Mouse (Mus musculus) MEL (cell line): ENCODE measurements around the gene Cntnap5b. TPM values are rescaled to one million over a fixed set of nuclear protein-coding genes. Genes with fewer than 3 reads are reported as not detected.

Source experiments
- DNase-seq: peaks from one replicate; pipeline ENCODE4 v3.0.0; 2011; ENCODE audit warnings: low read depth, low spot score
- H3K27ac ChIP-seq: 2 replicates; pipeline ENCODE4 v1.5.1; 2012; ENCODE audit warnings: low read depth, mild to moderate bottlenecking, control low read depth, low read length, moderate library complexity; ENCODE audit not compliant: control insufficient read depth
- H3K27me3 ChIP-seq, 2 experiments: fragments of 150-350 bp in 1 of 2; sonication (generic) in 1 of 2; 2 replicates each; pipeline ENCODE4 v1.6.1; 2012; ENCODE audit warnings: low read length in 2 of 2, mild to moderate bottlenecking in 2 of 2, improper control_type of control experiment in 1 of 2, moderate library complexity in 1 of 2; ENCODE audit not compliant: insufficient read depth in 2 of 2, control insufficient read depth in 1 of 2
- H3K36me3 ChIP-seq, 2 experiments: 2 replicates each; pipeline ENCODE4 v1.6.1; 2012 to 2014; ENCODE audit warnings: low read length in 2 of 2, improper control_type of control experiment in 1 of 2, inconsistent platforms in 1 of 2, mild to moderate bottlenecking in 1 of 2; ENCODE audit not compliant: insufficient read depth in 2 of 2, control insufficient read depth in 1 of 2
- H3K4me1 ChIP-seq, 2 experiments: fragments of 150-350 bp in 1 of 2; sonication (generic) in 1 of 2; 2 replicates each; pipeline ENCODE4 v1.6.1; 2012; ENCODE audit warnings: low read length in 2 of 2, improper control_type of control experiment in 1 of 2, mild to moderate bottlenecking in 1 of 2; ENCODE audit not compliant: insufficient read depth in 2 of 2, control insufficient read depth in 1 of 2
- H3K4me3 ChIP-seq, 2 experiments: fragments of 150-350 bp in 1 of 2; sonication (generic) in 1 of 2; 2 replicates each; pipeline ENCODE4 v1.5.1; 2012; ENCODE audit warnings: low read depth in 2 of 2, low read length in 2 of 2, mild to moderate bottlenecking in 2 of 2, moderate library complexity in 2 of 2, control low read depth in 1 of 2, improper control_type of control experiment in 1 of 2; ENCODE audit not compliant: control insufficient read depth in 1 of 2, insufficient read depth in 1 of 2
- H3K79me2 ChIP-seq: 2 replicates; pipeline ENCODE4 v1.6.1; 2012; ENCODE audit warnings: mild to moderate bottlenecking, low read length, moderate library complexity; ENCODE audit not compliant: control insufficient read depth, poor library complexity, insufficient read depth
- H3K9ac ChIP-seq: 2 replicates; pipeline ENCODE4 v1.6.1; 2012; ENCODE audit warnings: low read depth, mild to moderate bottlenecking, control low read depth, low read length, moderate library complexity; ENCODE audit not compliant: control insufficient read depth, poor library complexity, severe bottlenecking
- H3K9me3 ChIP-seq: fragments of 150-350 bp; sonication (generic); replicated peaks from 2 replicates; pipeline ENCODE4 v1.6.1; 2012; ENCODE audit warnings: mild to moderate bottlenecking, low read length, improper control_type of control experiment, moderate library complexity; ENCODE audit not compliant: insufficient read depth
- CHD1 ChIP-seq: IDR thresholded peaks from 2 replicates; pipeline ENCODE4 v1.6.1; 2012; ENCODE audit warnings: low read depth, mild to moderate bottlenecking, inconsistent platforms, low read length, improper control_type of control experiment
- CTCF ChIP-seq, 3 experiments: IDR thresholded peaks in 2 of 3; conservative IDR thresholded peaks in 1 of 3; 2 replicates each; pipeline ENCODE4 v1.5.1; 2011 to 2012; ENCODE audit warnings: low read length in 3 of 3, low read depth in 2 of 3, mild to moderate bottlenecking in 2 of 3, improper control_type of control experiment in 1 of 3, inconsistent platforms in 1 of 3, mixed read lengths in 1 of 3, moderate library complexity in 1 of 3; ENCODE audit not compliant: control insufficient read depth in 1 of 3, insufficient read depth in 1 of 3, poor library complexity in 1 of 3, severe bottlenecking in 1 of 3
- ELF1 ChIP-seq: IDR thresholded peaks from 2 replicates; pipeline ENCODE4 v1.6.1; 2014; ENCODE audit warnings: low read depth, mild to moderate bottlenecking, inconsistent platforms, low read length, improper control_type of control experiment, moderate library complexity
- EP300 ChIP-seq, 2 experiments: IDR thresholded peaks; 2 replicates each; pipeline ENCODE4 v1.6.1; 2011; ENCODE audit warnings: improper control_type of control experiment in 2 of 2, low read length in 2 of 2, low read depth in 1 of 2, mild to moderate bottlenecking in 1 of 2
- GABPA ChIP-seq: IDR thresholded peaks from 2 replicates; pipeline ENCODE4 v1.6.1; 2012; ENCODE audit warnings: low read depth, mild to moderate bottlenecking, inconsistent platforms, low read length, improper control_type of control experiment, moderate library complexity
- KAT2A ChIP-seq: conservative IDR thresholded peaks from 2 replicates; pipeline ENCODE4 v1.6.1; 2012; ENCODE audit warnings: low read depth, low read length, improper control_type of control experiment, inconsistent platforms
- MAFK ChIP-seq: IDR thresholded peaks from 2 replicates; pipeline ENCODE4 v1.6.1; 2011; ENCODE audit warnings: low read depth, mild to moderate bottlenecking, low read length, improper control_type of control experiment, borderline replicate concordance
- MAZ ChIP-seq: IDR thresholded peaks from 2 replicates; pipeline ENCODE4 v1.6.1; 2012; ENCODE audit warnings: low read depth, mild to moderate bottlenecking, inconsistent platforms, low read length, improper control_type of control experiment
- MEF2A ChIP-seq: IDR thresholded peaks from 2 replicates; pipeline ENCODE4 v1.6.1; 2014; ENCODE audit warnings: low read depth, mild to moderate bottlenecking, inconsistent platforms, low read length, improper control_type of control experiment; ENCODE audit not compliant: poor library complexity, insufficient replicate concordance, severe bottlenecking; ENCODE audit errors: extremely low read depth
- MXI1 ChIP-seq: IDR thresholded peaks from 2 replicates; pipeline ENCODE4 v1.6.1; 2011; ENCODE audit warnings: mild to moderate bottlenecking, low read depth, low read length, improper control_type of control experiment
- MYB ChIP-seq: IDR thresholded peaks from 2 replicates; pipeline ENCODE4 v1.6.1; 2011; ENCODE audit warnings: mild to moderate bottlenecking, low read depth, low read length, improper control_type of control experiment
- MYC ChIP-seq: IDR thresholded peaks from 2 replicates; pipeline ENCODE4 v1.6.1; 2011; ENCODE audit warnings: low read depth, mild to moderate bottlenecking, low read length, improper control_type of control experiment, moderate library complexity
- NRF1 ChIP-seq: IDR thresholded peaks from 2 replicates; pipeline ENCODE4 v1.6.1; 2014; ENCODE audit warnings: low read depth, mild to moderate bottlenecking, inconsistent platforms, low read length, improper control_type of control experiment, moderate library complexity; ENCODE audit not compliant: poor library complexity, insufficient read depth, severe bottlenecking
- POLR2AphosphoS2 ChIP-seq: IDR thresholded peaks from 2 replicates; pipeline ENCODE4 v1.6.1; 2011; ENCODE audit warnings: low read length, improper control_type of control experiment
- RCOR1 ChIP-seq: IDR thresholded peaks from 2 replicates; pipeline ENCODE4 v1.6.1; 2012; ENCODE audit warnings: low read depth, mild to moderate bottlenecking, inconsistent platforms, low read length, improper control_type of control experiment
- SIN3A ChIP-seq: IDR thresholded peaks from 2 replicates; pipeline ENCODE4 v1.6.1; 2012; ENCODE audit warnings: low read length, improper control_type of control experiment, inconsistent platforms
- TBP ChIP-seq: IDR thresholded peaks from 2 replicates; pipeline ENCODE4 v1.8.0; 2011; ENCODE audit warnings: low read depth, low read length, improper control_type of control experiment
- USF1 ChIP-seq: IDR thresholded peaks from 2 replicates; pipeline ENCODE4 v1.6.1; 2014; ENCODE audit warnings: low read depth, mild to moderate bottlenecking, inconsistent platforms, low read length, improper control_type of control experiment, moderate library complexity
- USF2 ChIP-seq, 2 experiments: IDR thresholded peaks; 2 replicates each; pipeline ENCODE4 v1.6.1; 2011 to 2012; ENCODE audit warnings: improper control_type of control experiment in 2 of 2, low read length in 2 of 2, borderline replicate concordance in 1 of 2, inconsistent platforms in 1 of 2, low read depth in 1 of 2, mild to moderate bottlenecking in 1 of 2; ENCODE audit not compliant: insufficient read depth in 1 of 2
- ZKSCAN1 ChIP-seq: IDR thresholded peaks from 2 replicates; pipeline ENCODE4 v1.6.1; 2012; ENCODE audit warnings: low read depth, mild to moderate bottlenecking, inconsistent platforms, low read length, improper control_type of control experiment, moderate library complexity
- ZMIZ1 ChIP-seq: IDR thresholded peaks from 2 replicates; pipeline ENCODE4 v1.6.1; 2012; ENCODE audit warnings: low read depth, mild to moderate bottlenecking, inconsistent platforms, low read length, improper control_type of control experiment, moderate library complexity
- polyA plus RNA-seq, 2 experiments: library from polyadenylated mRNA; stranded (reverse) in 1 of 2; unstranded in 1 of 2; fragments of >175 nt in 1 of 2; fragments of >200 nt in 1 of 2; gene quantifications; 2 replicates each; pipeline versions ENCODE4 v1.2.1 to v1.2.4; 2012; ENCODE audit warnings: low replicate concordance in 2 of 2, low read depth in 1 of 2; ENCODE audit not compliant: insufficient read length in 2 of 2, insufficient read depth in 1 of 2, missing spikeins in 1 of 2
- total RNA-seq: library from RNA; depleted of rRNA; stranded (reverse); fragments of 300-350 nt; gene quantifications from 2 replicates; pipeline ENCODE4 v1.2.3, GENCODE M21; 2012

Cntnap5b gene
- total and polyA plus RNA-seq, 3 experiments: not detected

DNA sequence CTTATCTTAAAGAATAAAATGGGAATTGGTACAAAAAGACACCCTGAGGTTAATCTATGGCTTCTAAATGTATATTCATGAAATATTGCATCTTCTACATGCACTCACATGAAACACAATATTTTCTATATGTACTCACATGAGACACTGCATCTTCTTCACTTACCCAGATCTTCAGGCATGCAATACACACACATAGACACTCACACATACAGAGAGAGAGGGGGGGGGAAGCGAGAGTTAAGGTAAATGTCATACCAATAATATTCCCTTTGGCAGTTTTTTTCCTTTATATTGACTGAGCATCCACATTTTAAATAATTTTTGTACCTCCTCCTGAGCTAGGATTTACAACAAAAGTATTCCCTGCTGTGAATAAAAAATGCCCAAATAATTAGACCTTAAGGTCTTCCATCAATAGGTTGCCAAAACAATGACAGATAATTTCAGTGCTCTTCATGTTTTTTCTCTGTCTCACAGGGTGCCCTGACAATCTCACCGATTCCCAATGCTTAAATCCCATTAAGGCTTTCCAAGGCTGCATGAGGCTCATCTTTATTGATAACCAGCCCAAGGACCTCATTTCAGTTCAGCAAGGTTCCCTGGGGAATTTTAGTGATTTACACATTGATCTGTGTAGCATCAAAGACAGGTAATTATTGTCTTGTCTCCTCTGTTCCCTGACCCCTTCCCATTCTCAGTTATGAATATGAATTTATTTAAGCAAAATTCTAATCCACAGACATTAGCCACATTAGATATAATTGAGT lies 391.2 kb downstream of the Cntnap5b start:
- no peaks in the 10 kb centered on the region for H3K36me3 ChIP-seq
- no peak overlapping the region for H3K27ac ChIP-seq
- H3K4me3 ChIP-seq: no peak overlapping the region
- H3K9me3 ChIP-seq: no peaks in the 10 kb centered on the region
- no peaks in the 10 kb centered on the region for H3K27me3 ChIP-seq
- no peaks in the 10 kb centered on the region for H3K79me2 ChIP-seq
- TF ChIP-seq TBP (no peak), GABPA (no peak), MYB (no peak), MAFK (no peak), ZMIZ1 (no peak), POLR2AphosphoS2 (no peak), MEF2A (no peak), NRF1 (no peak), CTCF (IDR thresholded peaks at IDR 0.05 in 2 of 3, conservative IDR thresholded peaks at IDR 0.05 in 1 of 3; ENCODE audit: control insufficient read depth in 1 of 3, insufficient read depth in 1 of 3, low read depth in 2 of 3, low read length in 3 of 3, poor library complexity in 1 of 3, severe bottlenecking in 1 of 3) (no peak), CHD1 (no peak), KAT2A (no peak), RCOR1 (no peak), USF2 (IDR thresholded peaks at IDR 0.05; ENCODE audit: borderline replicate concordance in 1 of 2, insufficient read depth in 1 of 2, low read depth in 1 of 2, low read length in 2 of 2) (no peak)
- H3K9ac ChIP-seq: no peak overlapping the region
- no peak for DNase-seq
- H3K4me1 ChIP-seq: no peaks in the 10 kb centered on the region

DNA sequence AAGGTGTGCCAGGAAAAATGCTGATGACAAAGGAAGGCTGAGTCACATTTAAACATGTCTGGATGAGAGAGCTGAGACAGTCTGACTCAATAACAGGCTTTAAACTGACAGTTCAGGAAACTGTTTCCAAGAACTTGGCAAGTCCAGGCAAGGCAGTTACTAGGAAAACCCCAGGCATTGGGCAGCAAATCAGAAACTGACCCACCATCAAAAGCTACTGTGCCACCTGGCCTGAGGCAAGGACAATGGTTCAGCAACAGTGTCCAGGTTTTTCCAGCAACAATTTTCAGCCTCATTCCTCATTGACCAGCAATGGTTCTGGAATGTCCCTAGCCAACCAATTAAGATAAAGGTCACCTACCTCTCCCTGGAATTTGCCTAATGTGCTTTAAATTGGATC lies 399.0 kb downstream of the Cntnap5b start:
- no peak for TF ChIP-seq NRF1
- TF ChIP-seq ELF1: no peak
- TF ChIP-seq MAZ: no peak
- TF ChIP-seq USF1: no peak
- TF ChIP-seq ZKSCAN1: no peak
- no peak for TF ChIP-seq MXI1
- TF ChIP-seq MYC: no peak
- no peak for TF ChIP-seq RCOR1
- no peak for TF ChIP-seq EP300 (IDR thresholded peaks at IDR 0.05; ENCODE audit: low read depth in 1 of 2, low read length in 2 of 2)
- no peak for TF ChIP-seq SIN3A
- TF ChIP-seq, all 39 proteins: peak for 0
- H3K36me3 ChIP-seq: no peaks in the 10 kb centered on the region
- H3K9me3 ChIP-seq: no peaks in the 10 kb centered on the region
- no peak overlapping the region for H3K27ac ChIP-seq
- H3K9ac ChIP-seq: no peak overlapping the region
- H3K4me3 ChIP-seq: no peak overlapping the region
- H3K79me2 ChIP-seq: no peaks in the 10 kb centered on the region
- H3K27me3 ChIP-seq: no peaks in the 10 kb centered on the region
- H3K4me1 ChIP-seq: no peaks in the 10 kb centered on the region
- DNase-seq: no peak
